Mouse (Mus musculus): ENCODE data around the gene Cox4i2.

DNA sequence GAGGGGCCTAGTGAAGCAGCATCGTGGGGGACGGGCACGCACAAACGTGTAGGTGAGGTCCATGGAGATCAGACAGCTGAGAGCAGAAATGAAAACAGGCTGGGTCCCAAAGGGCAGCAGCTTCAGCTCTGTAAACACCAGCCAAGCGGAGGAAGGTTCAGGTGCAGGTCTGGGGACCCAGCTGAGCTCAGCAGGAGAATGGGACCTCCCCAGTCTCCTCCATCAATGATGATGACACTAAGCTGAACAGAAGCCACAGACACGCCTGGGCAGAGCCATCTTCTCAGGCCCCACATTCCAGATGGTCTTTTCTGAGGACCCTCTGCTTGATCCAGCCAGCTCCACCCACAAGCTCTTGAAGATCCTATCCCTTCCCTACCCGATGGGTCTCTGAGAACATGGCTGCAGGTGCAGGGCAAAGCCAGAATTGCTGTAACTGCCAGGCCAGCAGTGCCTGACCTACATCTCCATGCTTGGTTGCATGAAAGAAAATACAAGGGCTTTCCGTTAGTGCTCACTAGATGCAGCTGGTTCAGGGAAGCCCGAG is 40.4 kb downstream of the Cox4i2 start:
- TF ChIP-seq POLR2A (IDR thresholded peaks at IDR 0.05; ENCODE audit: insufficient read depth, low read depth, low read length) (no peak), CTCF (IDR thresholded peaks at IDR 0.05; ENCODE audit: insufficient read depth, low read depth, low read length) (no peak)

Measured in olfactory bulb, adult 2 months (tissue).